Mouse (Mus musculus) NIH3T3 (cell line): ENCODE data around the gene Zfp940.

Source experiments
- DNase-seq: peaks from one replicate; pipeline ENCODE4 v3.0.0-alpha.2; 2012; ENCODE audit warnings: low read depth

Zfp940 gene

DNA sequence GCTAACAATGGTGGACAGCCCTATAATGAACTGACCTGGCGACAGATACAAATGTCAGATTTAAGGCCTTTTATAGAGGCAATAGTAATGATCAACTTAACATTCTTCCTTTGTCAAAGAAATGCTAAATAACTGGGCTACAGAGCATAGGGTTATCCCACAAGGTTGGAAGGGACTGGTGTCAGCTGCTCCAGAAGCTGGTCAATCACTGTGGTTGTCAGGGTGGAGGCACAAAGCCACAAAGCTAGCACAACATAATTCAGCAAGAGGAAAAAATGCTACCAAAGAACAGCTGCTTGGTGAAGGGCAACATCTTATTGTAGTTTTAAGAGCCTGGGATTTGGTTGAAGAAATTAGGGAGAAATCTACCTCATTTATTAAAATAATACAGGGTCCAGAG is 41.2 kb downstream of the Zfp940 start:
- no peak for DNase-seq

- no peak for DNase-seq
Observed at GRCm38 (mm10) chr7:29807046-29807445, 46.4 kb downstream of the Zfp940 start.

GRCm38 (mm10) chr7:29792906-29793305 is 60.6 kb downstream of the Zfp940 start:
- peak; percentile 38 for DNase-seq

GRCm38 (mm10) chr7:29785888-29786287 is 67.6 kb downstream of the Zfp940 start:
- no peak for DNase-seq

- peak; percentile 45 for DNase-seq
Observed at GRCm38 (mm10) chr7:29785023-29785422, 68.4 kb downstream of the Zfp940 start.

DNA sequence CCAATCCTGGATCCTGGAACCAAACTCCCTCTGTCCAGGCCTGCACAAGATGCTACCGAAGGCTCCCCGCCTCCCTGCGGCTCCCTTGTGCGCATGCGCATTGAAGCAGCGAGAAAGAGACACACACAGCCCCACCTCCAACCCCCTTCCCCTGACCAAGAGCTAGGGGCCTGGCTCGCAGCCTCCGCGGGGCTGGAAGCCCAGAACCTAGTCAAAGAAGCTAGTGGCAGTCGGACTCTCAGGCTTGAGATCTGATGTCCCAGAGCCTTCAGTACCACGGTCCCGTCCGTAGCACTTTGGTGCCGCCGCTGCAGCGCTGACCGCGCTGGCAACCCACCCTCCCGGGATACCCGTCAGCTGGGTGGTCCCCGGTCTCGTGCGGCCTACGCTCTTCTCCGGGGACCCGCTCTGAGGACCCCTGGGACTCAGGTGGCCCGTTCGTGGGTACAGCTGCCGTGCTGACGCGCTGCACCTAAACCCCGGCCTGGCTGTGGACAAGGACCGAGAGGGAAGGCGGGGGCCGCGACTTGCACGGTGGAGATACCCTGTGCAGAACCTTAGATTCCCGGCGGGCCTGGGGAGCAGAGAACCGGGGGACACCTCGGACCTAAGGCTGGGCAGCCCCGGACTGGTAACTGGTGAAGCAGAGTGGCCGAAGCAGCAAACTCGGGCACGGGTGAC is 69.5 kb downstream of the Zfp940 start, which contains the start of gene Zfp30:
TSS of gene Zfp30 (plus strand) at position 128 of the 681 bp plus-strand sequence.
- DNase-seq, result peak; percentile 96
